Mouse (Mus musculus): ENCODE measurements at regions not wholly inside any gene's neighbourhood (a gene's known extent, or its start where the extent isn't known, plus 50 kb on each side); places are given as distances from the start of the nearest gene placed in this dataset.

DNA sequence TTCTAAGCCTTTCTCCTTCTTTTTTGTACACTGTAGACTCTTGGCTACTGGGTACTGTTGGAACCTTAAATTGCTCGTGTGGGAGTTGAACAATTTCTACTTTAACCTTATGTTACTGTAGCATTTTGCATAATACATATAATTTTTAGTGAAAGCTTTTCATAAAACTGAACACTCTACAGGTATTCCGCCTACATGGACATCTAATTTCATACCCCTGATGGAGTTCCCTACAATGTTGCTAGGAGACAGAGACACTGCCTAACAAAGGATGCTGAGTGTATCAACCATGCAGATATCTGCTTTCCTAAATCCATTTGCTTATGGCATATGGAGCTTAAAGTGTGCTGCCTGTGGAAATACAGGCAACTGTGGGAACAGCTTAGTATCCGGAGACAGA, 129.2 kb upstream of the Emcn start:
- no peak for TF ChIP-seq POLR2A (IDR thresholded peaks at IDR 0.05; ENCODE audit: borderline replicate concordance, extremely low read depth, insufficient read depth, insufficient read length, poor library complexity, severe bottlenecking)
- TF ChIP-seq CTCF (IDR thresholded peaks at IDR 0.05; ENCODE audit: borderline replicate concordance, extremely low read depth, insufficient read depth, insufficient read length), result no peak

Measured in brain, embryonic 14.5 days (tissue).